Mouse (Mus musculus): ENCODE data around the gene Thtpa. TPM values are rescaled to one million over a fixed set of nuclear protein-coding genes. Genes with fewer than 3 reads are reported as not detected.

Thtpa gene
- polyA plus RNA-seq, 1 experiment from 2014 or later: 16.7 TPM

Other genes with a start within 250 kb of the Thtpa start
- gene Homez, start 223.8 kb upstream of the Thtpa start, polyA plus RNA-seq (2014; fragmentation: Nextera tagmentation; extraction: Ambion mirVana): 9.1 and 11.5 TPM in 2 replicates
- 2.1 and 2.4 TPM in 2 replicates for gene Ppp1r3e, start 217.2 kb upstream of the Thtpa start, polyA plus RNA-seq (2014; fragmentation: Nextera tagmentation; extraction: Ambion mirVana)
- 4.5 and 4.8 TPM in 2 replicates for gene Bcl2l2, start 211.4 kb upstream of the Thtpa start, polyA plus RNA-seq (2014; fragmentation: Nextera tagmentation; extraction: Ambion mirVana)
- not detected in 2 replicates for gene Gm20521, start 211.3 kb upstream of the Thtpa start, polyA plus RNA-seq (2014; fragmentation: Nextera tagmentation; extraction: Ambion mirVana)
- gene Pabpn1, start 202.3 kb upstream of the Thtpa start, polyA plus RNA-seq (2014; fragmentation: Nextera tagmentation; extraction: Ambion mirVana): 110 and 118 TPM in 2 replicates
- 42.4 and 56.0 TPM in 2 replicates for gene Slc22a17, start 181.7 kb upstream of the Thtpa start, polyA plus RNA-seq (2014; fragmentation: Nextera tagmentation; extraction: Ambion mirVana)
- 52.2 and 59.1 TPM in 2 replicates for gene Efs, start 168.7 kb upstream of the Thtpa start, polyA plus RNA-seq (2014; fragmentation: Nextera tagmentation; extraction: Ambion mirVana)
- 0.49 and 0.59 TPM in 2 replicates for gene Il25, start 162.1 kb upstream of the Thtpa start, polyA plus RNA-seq (2014; fragmentation: Nextera tagmentation; extraction: Ambion mirVana)
- 13.7 and 14.8 TPM in 2 replicates for gene Cmtm5, start 158.5 kb upstream of the Thtpa start, polyA plus RNA-seq (2014; fragmentation: Nextera tagmentation; extraction: Ambion mirVana)
- gene Myh6, start 127.9 kb upstream of the Thtpa start, polyA plus RNA-seq (2014; fragmentation: Nextera tagmentation; extraction: Ambion mirVana): 8.6 and 10.3 TPM in 2 replicates
- gene Gm17428, start 117.9 kb upstream of the Thtpa start, polyA plus RNA-seq (2014; fragmentation: Nextera tagmentation; extraction: Ambion mirVana): not detected in 2 replicates
- gene Myh7, start 100.2 kb upstream of the Thtpa start, polyA plus RNA-seq (2014; fragmentation: Nextera tagmentation; extraction: Ambion mirVana): 92.5 and 103 TPM in 2 replicates
- 70.1 and 71.6 TPM in 2 replicates for gene Ngdn, start 79.3 kb upstream of the Thtpa start, polyA plus RNA-seq (2014; fragmentation: Nextera tagmentation; extraction: Ambion mirVana)
- gene Zfhx2, start 2.5 kb upstream of the Thtpa start, polyA plus RNA-seq (2014; fragmentation: Nextera tagmentation; extraction: Ambion mirVana): 3.4 and 3.7 TPM in 2 replicates
- gene Ap1g2, start 11.8 kb downstream of the Thtpa start, polyA plus RNA-seq (2014; fragmentation: Nextera tagmentation; extraction: Ambion mirVana): 15.3 and 17.6 TPM in 2 replicates
- 3.0 and 3.8 TPM in 2 replicates for gene Jph4, start 22.2 kb downstream of the Thtpa start, polyA plus RNA-seq (2014; fragmentation: Nextera tagmentation; extraction: Ambion mirVana)
- gene Dhrs2, start 127.2 kb downstream of the Thtpa start, polyA plus RNA-seq (2014; fragmentation: Nextera tagmentation; extraction: Ambion mirVana): 2.8 and 5.7 TPM in 2 replicates